Mouse (Mus musculus): ENCODE results near the gene Srl.

DNA sequence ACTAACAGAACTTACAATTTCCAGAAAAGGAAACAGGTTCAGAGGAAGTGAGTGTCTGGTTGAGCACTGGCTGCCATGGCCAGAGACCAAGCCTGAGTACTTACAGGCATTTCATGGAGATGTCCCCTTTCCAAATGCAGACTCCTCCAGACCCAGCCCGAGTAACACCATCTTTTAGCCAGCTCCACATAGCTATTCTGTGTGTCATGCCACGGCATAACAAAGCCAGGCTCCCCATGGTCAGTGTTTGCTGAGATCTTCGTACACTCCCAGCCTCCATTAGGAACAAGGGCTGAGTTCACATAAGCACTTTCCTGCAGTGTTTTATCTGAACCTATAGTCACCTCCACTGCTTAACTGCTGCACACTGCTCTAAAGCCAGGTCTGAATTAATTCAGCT lies 1.6 kb upstream of the Srl start:
- TF ChIP-seq GATA1 (IDR thresholded peaks at IDR 0.05; ENCODE audit: borderline replicate concordance, low read length) (no peak), FLI1 (IDR thresholded peaks at IDR 0.05; ENCODE audit: low read length) (no peak)

Data from megakaryocyte, embryonic 14.5 days (primary cell).